ENCODE assay signal across 19 mouse cellular contexts in the genomic region with DNA sequence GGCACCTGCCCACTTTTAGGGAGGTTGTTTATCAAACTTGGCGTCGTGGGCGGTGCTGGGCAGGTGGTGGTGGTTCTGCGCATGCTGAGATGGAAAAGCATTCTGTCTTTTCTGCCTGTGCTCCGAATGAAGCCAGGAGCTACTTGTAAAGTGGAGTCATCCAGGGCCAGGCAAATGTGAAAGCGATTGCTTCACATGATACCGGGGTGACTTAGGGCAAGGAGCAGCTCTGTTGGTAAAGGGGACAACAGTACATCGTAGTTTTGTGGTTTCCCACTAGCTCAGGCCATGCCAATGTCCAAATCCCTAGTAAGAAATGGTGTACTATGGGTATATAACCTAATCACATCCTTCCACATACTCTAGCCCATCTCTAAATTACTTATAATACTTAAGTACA.
DNase-seq lines count a peak whose midpoint lies in the region; ATAC-seq and TF ChIP-seq lines count a peak whose summit lies in the region.
"Had no signal": no experiment of that assay in that cellular context is flagged by ENCODE, and none has a peak within 500 bp of the region (broad histone marks: within the 10 kb centered on the region; RNA-seq: fewer than 3 reads in every experiment).

No protein-coding gene starts in this region.

- no peak overlapping the region for H3K27ac ChIP-seq in liver, embryonic 16.5 days (ENCODE audit: low read length)
- H3K27ac ChIP-seq in liver, embryonic 12.5 days, result no peak overlapping the region
- peak overlapping the region; percentile 73 for H3K27ac ChIP-seq in brown adipose tissue, adult 24 weeks (replicated peaks; ENCODE audit: low read depth, low read length)
- peak overlapping the region; percentile 68; the same call in 1 of the 2 replicates for H3K27ac ChIP-seq in small intestine, adult 2 months (ENCODE audit: insufficient read depth, low read depth, low read length)
- H3K27ac ChIP-seq: embryonic facial prominence, embryonic 10.5 days; embryonic facial prominence, embryonic 12.5 days; forebrain, embryonic 13.5 days; forebrain, embryonic 15.5 days had no signal

- no peaks in the 10 kb centered on the region for H3K27me3 ChIP-seq in liver, embryonic 16.5 days (ENCODE audit: control insufficient read depth, insufficient read depth, low read depth, low read length)
- no peaks in the 10 kb centered on the region; the same call in 1 of the 2 replicates for H3K27me3 ChIP-seq in liver, embryonic 12.5 days (replicated peaks)
- H3K27me3 ChIP-seq in small intestine, adult 2 months (ENCODE audit: control insufficient read depth, insufficient read depth, low read length), result no peaks in the 10 kb centered on the region
- H3K27me3 ChIP-seq: embryonic facial prominence, embryonic 12.5 days; forebrain, embryonic 13.5 days; forebrain, embryonic 15.5 days had no signal

- H3K4me1 ChIP-seq in liver, embryonic 16.5 days (ENCODE audit: control insufficient read depth, low read depth, low read length), result no peaks in the 10 kb centered on the region
- no peaks in the 10 kb centered on the region for H3K4me1 ChIP-seq in liver, embryonic 12.5 days
- peaks cover 5% of the 10 kb centered on the region; the same call in 1 of the 2 replicates for H3K4me1 ChIP-seq in brown adipose tissue, adult 24 weeks (ENCODE audit: control insufficient read depth, insufficient read depth, insufficient read length, low read length)
- peaks cover 32% of the 10 kb centered on the region; the same call in 1 of the 2 replicates for H3K4me1 ChIP-seq in small intestine, adult 2 months (ENCODE audit: control insufficient read depth, insufficient read depth, insufficient read length, low read length)
- H3K4me1 ChIP-seq: embryonic facial prominence, embryonic 10.5 days; embryonic facial prominence, embryonic 12.5 days; forebrain, embryonic 13.5 days; forebrain, embryonic 15.5 days had no signal

- H3K36me3 ChIP-seq in liver, embryonic 16.5 days (ENCODE audit: control insufficient read depth, insufficient read depth), result no peaks in the 10 kb centered on the region
- H3K36me3 ChIP-seq in liver, embryonic 12.5 days, result no peaks in the 10 kb centered on the region
- no peaks in the 10 kb centered on the region for H3K36me3 ChIP-seq in small intestine, adult 2 months (ENCODE audit: control insufficient read depth, insufficient read depth, low read length)
- H3K36me3 ChIP-seq: embryonic facial prominence, embryonic 10.5 days; embryonic facial prominence, embryonic 12.5 days; forebrain, embryonic 15.5 days had no signal

- WGBS in liver, embryonic 16.5 days (ENCODE audit: insufficient replicate concordance), result 70% methylated on average over 8 of the region's 8 CpGs
- WGBS in liver, embryonic 12.5 days (ENCODE audit: insufficient replicate concordance), result 69% methylated on average over 8 of the region's 8 CpGs
- 42% methylated on average over 8 of the region's 8 CpGs for WGBS in small intestine, adult 2 months

- no peak overlapping the region for H3K4me2 ChIP-seq in liver, embryonic 16.5 days (ENCODE audit: low read depth, low read length)
- H3K4me2 ChIP-seq in liver, embryonic 12.5 days, result no peak overlapping the region
- H3K4me2 ChIP-seq: embryonic facial prominence, embryonic 12.5 days; forebrain, embryonic 13.5 days; forebrain, embryonic 15.5 days had no signal

- no peak for TF ChIP-seq CTCF in small intestine, adult 2 months (IDR thresholded peaks at IDR 0.05; ENCODE audit: extremely low read depth, insufficient read length, insufficient replicate concordance, low read depth, low read length)

- peak; percentile 10 to 41 for DNase-seq in layer of hippocampus, postnatal 14 days (ENCODE audit: low spot score in 2 of 2)
- DNase-seq in layer of hippocampus, adult 9-11 months, result no peak
- DNase-seq in adrenal gland, adult 8-10 months, result no peak
- DNase-seq: adrenal gland, postnatal 10 days; adrenal gland, postnatal 25 days; cerebellum, adult 11-12 months; cerebellum, adult 2 months; cerebellum, adult 9-10 months; cerebellum, postnatal 10 days; cerebellum, postnatal 25 days; forebrain, postnatal 0 days had no signal

- H3K9ac ChIP-seq in liver, embryonic 16.5 days (ENCODE audit: low read depth, low read length), result no peak overlapping the region
- H3K9ac ChIP-seq in liver, embryonic 12.5 days, result no peak overlapping the region
- H3K9ac ChIP-seq: embryonic facial prominence, embryonic 12.5 days; forebrain, embryonic 13.5 days; forebrain, embryonic 15.5 days; forebrain, postnatal 0 days had no signal

- no peak for TF ChIP-seq POLR2A in small intestine, adult 2 months (IDR thresholded peaks at IDR 0.05; ENCODE audit: low read depth, low read length)

- H3K9me3 ChIP-seq in liver, embryonic 16.5 days (replicated peaks; ENCODE audit: control insufficient read depth, low read length), result no peaks in the 10 kb centered on the region
- no peaks in the 10 kb centered on the region for H3K9me3 ChIP-seq in liver, embryonic 12.5 days (replicated peaks)
- H3K9me3 ChIP-seq: embryonic facial prominence, embryonic 10.5 days; embryonic facial prominence, embryonic 12.5 days; forebrain, embryonic 13.5 days; forebrain, embryonic 15.5 days had no signal

- H3K4me3 ChIP-seq in liver, embryonic 16.5 days (ENCODE audit: low read depth, low read length), result no peak overlapping the region
- no peak overlapping the region for H3K4me3 ChIP-seq in liver, embryonic 12.5 days
- no peak overlapping the region for H3K4me3 ChIP-seq in brown adipose tissue, adult 24 weeks (ENCODE audit: insufficient read depth, low read depth, low read length)
- H3K4me3 ChIP-seq in small intestine, adult 2 months (ENCODE audit: low read depth, low read length), result no peak overlapping the region
- H3K4me3 ChIP-seq: embryonic facial prominence, embryonic 10.5 days; embryonic facial prominence, embryonic 12.5 days; forebrain, embryonic 13.5 days; forebrain, embryonic 15.5 days had no signal

- peak; percentile 59; the same call in 1 of the 2 replicates for ATAC-seq in liver, embryonic 16.5 days (ENCODE audit: low read depth)
- no peak for ATAC-seq in liver, embryonic 12.5 days
- ATAC-seq: forebrain, embryonic 13.5 days; forebrain, embryonic 15.5 days; forebrain, postnatal 0 days had no signal

Comparison
In these comparisons a context has a peak if more than half of its experiments do, and no peak if none do; other contexts are left out.
1. DNase-seq: peak in layer of hippocampus, postnatal 14 days (2 of 2); none in layer of hippocampus, adult 9-11 months (single experiment) and adrenal gland, adult 8-10 months (single experiment).
2. H3K27ac ChIP-seq: peak in brown adipose tissue, adult 24 weeks (single experiment) and small intestine, adult 2 months (single experiment); none in liver, embryonic 16.5 days (single experiment) and liver, embryonic 12.5 days (single experiment).